Mouse (Mus musculus): ENCODE measurements around the gene Cbl. TPM values are rescaled to one million over a fixed set of nuclear protein-coding genes. Genes with fewer than 3 reads are reported as not detected.

Gene Cbl
- polyA plus RNA-seq, 1 experiment from 2014 or later, result 13.0 TPM

GRCm38 (mm10) chr9:44127351-44127801, 106.5 kb downstream of the Cbl start:
- Histone ChIP-seq H3K27me3 (ENCODE audit: control insufficient read depth, insufficient read depth, low read length) (no peaks in the 10 kb centered on the region), H3K9ac (ENCODE audit: low read length) (no peak overlapping the region), H3K4me3 (ENCODE audit: low read length) (no peak overlapping the region), H3K27ac (ENCODE audit: low read length) (peak overlapping the region; percentile 44), H3K9me3 (replicated peaks; ENCODE audit: control insufficient read depth, low read length) (no peaks in the 10 kb centered on the region), H3K4me1 (ENCODE audit: control insufficient read depth, insufficient read depth, low read length) (peaks cover 32% of the 10 kb centered on the region), H3K4me2 (ENCODE audit: low read depth, low read length) (no peak overlapping the region), H3K36me3 (ENCODE audit: control insufficient read depth, insufficient read depth) (no peaks in the 10 kb centered on the region)
- WGBS, result 52% methylated on average over 3 of the region's 3 CpGs
- no peak for ATAC-seq (replicated peaks; ENCODE audit: extremely low read depth, insufficient read depth, low FRiP score)

GRCm38 (mm10) chr9:44126746-44127145, 107.1 kb downstream of the Cbl start:
- Histone ChIP-seq H3K4me1 (ENCODE audit: control insufficient read depth, insufficient read depth, low read length) (peaks cover 32% of the 10 kb centered on the region), H3K9ac (ENCODE audit: low read length) (no peak overlapping the region), H3K27me3 (ENCODE audit: control insufficient read depth, insufficient read depth, low read length) (no peaks in the 10 kb centered on the region), H3K4me3 (ENCODE audit: low read length) (no peak overlapping the region), H3K27ac (ENCODE audit: low read length) (peak overlapping the region; percentile 34), H3K9me3 (replicated peaks; ENCODE audit: control insufficient read depth, low read length) (no peaks in the 10 kb centered on the region), H3K36me3 (ENCODE audit: control insufficient read depth, insufficient read depth) (no peaks in the 10 kb centered on the region), H3K4me2 (ENCODE audit: low read depth, low read length) (no peak overlapping the region)
- ATAC-seq (replicated peaks; ENCODE audit: extremely low read depth, insufficient read depth, low FRiP score), result no peak
- WGBS, result 73% methylated on average over 3 of the region's 3 CpGs

GRCm38 (mm10) chr9:44125546-44126428, 108.1 kb downstream of the Cbl start:
- H3K36me3 ChIP-seq (ENCODE audit: control insufficient read depth, insufficient read depth), result no peaks in the 10 kb centered on the region
- H3K27ac ChIP-seq (ENCODE audit: low read length), result peak overlapping the region; percentile 34
- 0 out of 2 replicates have a peak overlapping the region, but pooled peaks have one; percentile 3 for H3K9ac ChIP-seq (ENCODE audit: low read length)
- no peaks in the 10 kb centered on the region for H3K27me3 ChIP-seq (ENCODE audit: control insufficient read depth, insufficient read depth, low read length)
- WGBS, result 34% methylated on average over 18 of the region's 18 CpGs
- no peaks in the 10 kb centered on the region for H3K9me3 ChIP-seq (replicated peaks; ENCODE audit: control insufficient read depth, low read length)
- peak overlapping the region; percentile 41 for H3K4me2 ChIP-seq (ENCODE audit: low read depth, low read length)
- 0 out of 2 replicates have a peak overlapping the region, but pooled peaks have one; percentile 2 for H3K4me3 ChIP-seq (ENCODE audit: low read length)
- no peak for ATAC-seq (replicated peaks; ENCODE audit: extremely low read depth, insufficient read depth, low FRiP score)
- H3K4me1 ChIP-seq (ENCODE audit: control insufficient read depth, insufficient read depth, low read length), result peaks cover 26% of the 10 kb centered on the region

- no peak overlapping the region for H3K27ac ChIP-seq (ENCODE audit: low read length)
- H3K4me1 ChIP-seq (ENCODE audit: control insufficient read depth, insufficient read depth, low read length), result peaks cover 20% of the 10 kb centered on the region
- no peak overlapping the region for H3K9ac ChIP-seq (ENCODE audit: low read length)
- H3K9me3 ChIP-seq (replicated peaks; ENCODE audit: control insufficient read depth, low read length), result no peaks in the 10 kb centered on the region
- no peaks in the 10 kb centered on the region for H3K27me3 ChIP-seq (ENCODE audit: control insufficient read depth, insufficient read depth, low read length)
- no peak overlapping the region for H3K4me3 ChIP-seq (ENCODE audit: low read length)
- no peak overlapping the region for H3K4me2 ChIP-seq (ENCODE audit: low read depth, low read length)
- no peaks in the 10 kb centered on the region for H3K36me3 ChIP-seq (ENCODE audit: control insufficient read depth, insufficient read depth)
- no peak for ATAC-seq (replicated peaks; ENCODE audit: extremely low read depth, insufficient read depth, low FRiP score)
- 59% methylated on average over 5 of the region's 5 CpGs for WGBS
Measured at GRCm38 (mm10) chr9:44125026-44125425, 108.8 kb downstream of the Cbl start.

GRCm38 (mm10) chr9:44124317-44124716, 109.5 kb downstream of the Cbl start:
- peaks cover 16% of the 10 kb centered on the region for H3K4me1 ChIP-seq (ENCODE audit: control insufficient read depth, insufficient read depth, low read length)
- ATAC-seq (replicated peaks; ENCODE audit: extremely low read depth, insufficient read depth, low FRiP score), result no peak
- no peaks in the 10 kb centered on the region for H3K27me3 ChIP-seq (ENCODE audit: control insufficient read depth, insufficient read depth, low read length)
- H3K27ac ChIP-seq (ENCODE audit: low read length), result no peak overlapping the region
- H3K9me3 ChIP-seq (replicated peaks; ENCODE audit: control insufficient read depth, low read length), result no peaks in the 10 kb centered on the region
- no peak overlapping the region for H3K9ac ChIP-seq (ENCODE audit: low read length)
- H3K36me3 ChIP-seq (ENCODE audit: control insufficient read depth, insufficient read depth), result no peaks in the 10 kb centered on the region
- H3K4me3 ChIP-seq (ENCODE audit: low read length), result no peak overlapping the region
- 64% methylated on average over 6 of the region's 6 CpGs for WGBS
- no peak overlapping the region for H3K4me2 ChIP-seq (ENCODE audit: low read depth, low read length)

GRCm38 (mm10) chr9:44119948-44120465, 113.8 kb downstream of the Cbl start:
- Histone ChIP-seq H3K4me3 (ENCODE audit: low read length) (no peak overlapping the region), H3K27ac (ENCODE audit: low read length) (no peak overlapping the region), H3K4me2 (ENCODE audit: low read depth, low read length) (no peak overlapping the region), H3K27me3 (ENCODE audit: control insufficient read depth, insufficient read depth, low read length) (no peaks in the 10 kb centered on the region), H3K9ac (ENCODE audit: low read length) (no peak overlapping the region), H3K9me3 (replicated peaks; ENCODE audit: control insufficient read depth, low read length) (no peaks in the 10 kb centered on the region), H3K4me1 (ENCODE audit: control insufficient read depth, insufficient read depth, low read length) (no peaks in the 10 kb centered on the region), H3K36me3 (ENCODE audit: control insufficient read depth, insufficient read depth) (no peaks in the 10 kb centered on the region)
- WGBS, result 70% methylated on average over 8 of the region's 8 CpGs
- no peak for ATAC-seq (replicated peaks; ENCODE audit: extremely low read depth, insufficient read depth, low FRiP score)

GRCm38 (mm10) chr9:44119011-44119410, 114.8 kb downstream of the Cbl start:
- Histone ChIP-seq H3K27ac (ENCODE audit: low read length) (no peak overlapping the region), H3K36me3 (ENCODE audit: control insufficient read depth, insufficient read depth) (no peaks in the 10 kb centered on the region), H3K9me3 (replicated peaks; ENCODE audit: control insufficient read depth, low read length) (no peaks in the 10 kb centered on the region), H3K27me3 (ENCODE audit: control insufficient read depth, insufficient read depth, low read length) (no peaks in the 10 kb centered on the region), H3K4me2 (ENCODE audit: low read depth, low read length) (no peak overlapping the region), H3K4me3 (ENCODE audit: low read length) (no peak overlapping the region), H3K9ac (ENCODE audit: low read length) (no peak overlapping the region), H3K4me1 (ENCODE audit: control insufficient read depth, insufficient read depth, low read length) (no peaks in the 10 kb centered on the region)
- WGBS, result 53% methylated on average over 5 of the region's 5 CpGs
- ATAC-seq (replicated peaks; ENCODE audit: extremely low read depth, insufficient read depth, low FRiP score), result no peak

GRCm38 (mm10) chr9:44116182-44116581, 117.7 kb downstream of the Cbl start:
- H3K27ac ChIP-seq (ENCODE audit: low read length), result peak overlapping the region; percentile 16; the same call in 1 of the 2 replicates
- 84% methylated on average over 4 of the region's 4 CpGs for WGBS
- no peak for ATAC-seq (replicated peaks; ENCODE audit: extremely low read depth, insufficient read depth, low FRiP score)

GRCm38 (mm10) chr9:44115599-44115998, 118.2 kb downstream of the Cbl start:
- H3K4me1 ChIP-seq (ENCODE audit: control insufficient read depth, insufficient read depth, low read length), result peaks cover 2% of the 10 kb centered on the region; the same call in 1 of the 2 replicates
- WGBS, result 80% methylated on average over 9 of the region's 9 CpGs

More at GRCm38 (mm10) chr9:44116182-44116581, 117.7 kb downstream of the Cbl start:
- H3K4me3 ChIP-seq (ENCODE audit: low read length), result no peak overlapping the region
- no peaks in the 10 kb centered on the region for H3K36me3 ChIP-seq (ENCODE audit: control insufficient read depth, insufficient read depth)
- no peak overlapping the region for H3K4me2 ChIP-seq (ENCODE audit: low read depth, low read length)
- H3K9ac ChIP-seq (ENCODE audit: low read length), result no peak overlapping the region
- H3K9me3 ChIP-seq (replicated peaks; ENCODE audit: control insufficient read depth, low read length), result no peaks in the 10 kb centered on the region
- peaks cover 2% of the 10 kb centered on the region; the same call in 1 of the 2 replicates for H3K4me1 ChIP-seq (ENCODE audit: control insufficient read depth, insufficient read depth, low read length)
- no peaks in the 10 kb centered on the region for H3K27me3 ChIP-seq (ENCODE audit: control insufficient read depth, insufficient read depth, low read length)

More at GRCm38 (mm10) chr9:44115599-44115998, 118.2 kb downstream of the Cbl start:
- peak overlapping the region; percentile 34; the same call in 1 of the 2 replicates for H3K9ac ChIP-seq (ENCODE audit: low read length)
- H3K9me3 ChIP-seq (replicated peaks; ENCODE audit: control insufficient read depth, low read length), result no peaks in the 10 kb centered on the region
- ATAC-seq (replicated peaks; ENCODE audit: extremely low read depth, insufficient read depth, low FRiP score), result no peak
- H3K27ac ChIP-seq (ENCODE audit: low read length), result peak overlapping the region; percentile 14; the same call in 1 of the 2 replicates
- H3K4me3 ChIP-seq (ENCODE audit: low read length), result no peak overlapping the region
- H3K36me3 ChIP-seq (ENCODE audit: control insufficient read depth, insufficient read depth), result no peaks in the 10 kb centered on the region
- H3K4me2 ChIP-seq (ENCODE audit: low read depth, low read length), result no peak overlapping the region
- no peaks in the 10 kb centered on the region for H3K27me3 ChIP-seq (ENCODE audit: control insufficient read depth, insufficient read depth, low read length)
